Mouse (Mus musculus): ENCODE measurements around the gene Hmgb4.

GRCm38 (mm10) chr4:128248676-128249075 lies 12.1 kb downstream of the Hmgb4 start:
- TF ChIP-seq GATA2 (IDR thresholded peaks at IDR 0.05; ENCODE audit: borderline replicate concordance, low read depth, low read length) (no peak), CTCF (IDR thresholded peaks at IDR 0.05; ENCODE audit: low read depth, low read length) (no peak), GATA1 (IDR thresholded peaks at IDR 0.05; ENCODE audit: borderline replicate concordance, low read length) (no peak), POLR2AphosphoS5 (IDR thresholded peaks at IDR 0.05; ENCODE audit: insufficient replicate concordance, low read depth, low read length) (no peak), TAL1 (conservative IDR thresholded peaks at IDR 0.05; ENCODE audit: low read depth, low read length) (no peak)

All from G1E (cell line).